Mouse (Mus musculus): Measurements from ENCODE around the gene Fndc3b. TPM values are rescaled to one million over a fixed set of nuclear protein-coding genes. Genes with fewer than 3 reads are reported as not detected.

The Fndc3b gene
- polyA plus RNA-seq, 1 experiment: 130 TPM

- Histone ChIP-seq H3K27ac (ENCODE audit: insufficient read depth, low read length) (peak overlapping the region; percentile 99), H3K4me1 (ENCODE audit: control insufficient read depth, insufficient read depth, low read length) (peaks cover 7% of the 10 kb centered on the region), H3K4me3 (ENCODE audit: insufficient read depth, low read length) (peak overlapping the region; percentile 86)
- TF ChIP-seq POLR2A (IDR thresholded peaks at IDR 0.05; ENCODE audit: low read depth, low read length): peak; percentile 58
- no peak for TF ChIP-seq CTCF (IDR thresholded peaks at IDR 0.05; ENCODE audit: borderline replicate concordance, insufficient read depth, low read length)
These were observed 1.0 kb downstream of the Fndc3b start for GRCm38 (mm10) chr3:27709906-27710647.

- peak overlapping the region; percentile 99 for H3K27ac ChIP-seq (ENCODE audit: insufficient read depth, low read length)
- TF ChIP-seq CTCF (IDR thresholded peaks at IDR 0.05; ENCODE audit: borderline replicate concordance, insufficient read depth, low read length) (no peak), POLR2A (IDR thresholded peaks at IDR 0.05; ENCODE audit: low read depth, low read length) (peak; percentile 24; the same call in 1 of the 2 replicates)
- H3K4me1 ChIP-seq (ENCODE audit: control insufficient read depth, insufficient read depth, low read length): peaks cover 14% of the 10 kb centered on the region
- peak overlapping the region; percentile 86 for H3K4me3 ChIP-seq (ENCODE audit: insufficient read depth, low read length)
These were observed 1.8 kb downstream of the Fndc3b start for GRCm38 (mm10) chr3:27709096-27709905.

GRCm38 (mm10) chr3:27708581-27708980 is 2.5 kb downstream of the Fndc3b start:
- TF ChIP-seq CTCF (IDR thresholded peaks at IDR 0.05; ENCODE audit: borderline replicate concordance, insufficient read depth, low read length) (no peak), POLR2A (IDR thresholded peaks at IDR 0.05; ENCODE audit: low read depth, low read length) (0 out of 2 replicates have a peak, but pooled peaks have one; percentile 6)
- Histone ChIP-seq H3K4me1 (ENCODE audit: control insufficient read depth, insufficient read depth, low read length) (peaks cover 14% of the 10 kb centered on the region), H3K27ac (ENCODE audit: insufficient read depth, low read length) (peak overlapping the region; percentile 99), H3K4me3 (ENCODE audit: insufficient read depth, low read length) (peak overlapping the region; percentile 86)

- TF ChIP-seq CTCF (IDR thresholded peaks at IDR 0.05; ENCODE audit: borderline replicate concordance, insufficient read depth, low read length) (no peak), POLR2A (IDR thresholded peaks at IDR 0.05; ENCODE audit: low read depth, low read length) (no peak)
- no peak overlapping the region for H3K4me3 ChIP-seq (ENCODE audit: insufficient read depth, low read length)
- H3K4me1 ChIP-seq (ENCODE audit: control insufficient read depth, insufficient read depth, low read length): peaks cover 11% of the 10 kb centered on the region
- H3K27ac ChIP-seq (ENCODE audit: insufficient read depth, low read length): peak overlapping the region; percentile 48
These were observed 5.3 kb downstream of the Fndc3b start for GRCm38 (mm10) chr3:27705761-27706160.

- Histone ChIP-seq H3K27ac (ENCODE audit: insufficient read depth, low read length) (peak overlapping the region; percentile 48), H3K4me1 (ENCODE audit: control insufficient read depth, insufficient read depth, low read length) (peaks cover 11% of the 10 kb centered on the region), H3K4me3 (ENCODE audit: insufficient read depth, low read length) (no peak overlapping the region)
- TF ChIP-seq POLR2A (IDR thresholded peaks at IDR 0.05; ENCODE audit: low read depth, low read length) (no peak), CTCF (IDR thresholded peaks at IDR 0.05; ENCODE audit: borderline replicate concordance, insufficient read depth, low read length) (no peak)
These were observed 6.1 kb downstream of the Fndc3b start for GRCm38 (mm10) chr3:27705056-27705455.

- TF ChIP-seq POLR2A (IDR thresholded peaks at IDR 0.05; ENCODE audit: low read depth, low read length) (no peak), CTCF (IDR thresholded peaks at IDR 0.05; ENCODE audit: borderline replicate concordance, insufficient read depth, low read length) (no peak)
- Histone ChIP-seq H3K4me1 (ENCODE audit: control insufficient read depth, insufficient read depth, low read length) (peaks cover 11% of the 10 kb centered on the region), H3K4me3 (ENCODE audit: insufficient read depth, low read length) (no peak overlapping the region), H3K27ac (ENCODE audit: insufficient read depth, low read length) (no peak overlapping the region)
These were observed 6.5 kb downstream of the Fndc3b start for GRCm38 (mm10) chr3:27704641-27705040.

- TF ChIP-seq CTCF (IDR thresholded peaks at IDR 0.05; ENCODE audit: borderline replicate concordance, insufficient read depth, low read length) (no peak), POLR2A (IDR thresholded peaks at IDR 0.05; ENCODE audit: low read depth, low read length) (no peak)
- H3K27ac ChIP-seq (ENCODE audit: insufficient read depth, low read length): no peak overlapping the region
- H3K4me1 ChIP-seq (ENCODE audit: control insufficient read depth, insufficient read depth, low read length): peaks cover 11% of the 10 kb centered on the region
- H3K4me3 ChIP-seq (ENCODE audit: insufficient read depth, low read length): no peak overlapping the region
These were observed 7.6 kb downstream of the Fndc3b start for GRCm38 (mm10) chr3:27703531-27703930.

- TF ChIP-seq POLR2A (IDR thresholded peaks at IDR 0.05; ENCODE audit: low read depth, low read length): no peak
- TF ChIP-seq CTCF (IDR thresholded peaks at IDR 0.05; ENCODE audit: borderline replicate concordance, insufficient read depth, low read length): no peak
- Histone ChIP-seq H3K4me1 (ENCODE audit: control insufficient read depth, insufficient read depth, low read length) (peaks cover 11% of the 10 kb centered on the region), H3K27ac (ENCODE audit: insufficient read depth, low read length) (no peak overlapping the region), H3K4me3 (ENCODE audit: insufficient read depth, low read length) (no peak overlapping the region)
These were observed 8.0 kb downstream of the Fndc3b start for GRCm38 (mm10) chr3:27703081-27703480.

- H3K27ac ChIP-seq (ENCODE audit: insufficient read depth, low read length): no peak overlapping the region
- H3K4me3 ChIP-seq (ENCODE audit: insufficient read depth, low read length): no peak overlapping the region
- TF ChIP-seq CTCF (IDR thresholded peaks at IDR 0.05; ENCODE audit: borderline replicate concordance, insufficient read depth, low read length): no peak
- no peak for TF ChIP-seq POLR2A (IDR thresholded peaks at IDR 0.05; ENCODE audit: low read depth, low read length)
- H3K4me1 ChIP-seq (ENCODE audit: control insufficient read depth, insufficient read depth, low read length): peaks cover 21% of the 10 kb centered on the region
These were observed 12.4 kb downstream of the Fndc3b start for GRCm38 (mm10) chr3:27698671-27699070.

GRCm38 (mm10) chr3:27696449-27696797 is 14.7 kb downstream of the Fndc3b start:
- peaks cover 21% of the 10 kb centered on the region for H3K4me1 ChIP-seq (ENCODE audit: control insufficient read depth, insufficient read depth, low read length)
- peak overlapping the region; percentile 4; the same call in 1 of the 2 replicates for H3K4me3 ChIP-seq (ENCODE audit: insufficient read depth, low read length)
- TF ChIP-seq POLR2A (IDR thresholded peaks at IDR 0.05; ENCODE audit: low read depth, low read length) (no peak), CTCF (IDR thresholded peaks at IDR 0.05; ENCODE audit: borderline replicate concordance, insufficient read depth, low read length) (no peak)
- peak overlapping the region; percentile 98 for H3K27ac ChIP-seq (ENCODE audit: insufficient read depth, low read length)

Measured in embryonic fibroblast, embryonic 13.5 days (primary cell).